Mouse (Mus musculus) frontal cortex, postnatal 25 days (tissue): ENCODE measurements around the gene Shf.

ENCODE experiments used
- DNase-seq, 2 experiments: peaks; one replicate each; pipeline ENCODE4 v3.0.0; 2022; ENCODE audit warnings: low spot score in 2 of 2

The Shf gene

DNA sequence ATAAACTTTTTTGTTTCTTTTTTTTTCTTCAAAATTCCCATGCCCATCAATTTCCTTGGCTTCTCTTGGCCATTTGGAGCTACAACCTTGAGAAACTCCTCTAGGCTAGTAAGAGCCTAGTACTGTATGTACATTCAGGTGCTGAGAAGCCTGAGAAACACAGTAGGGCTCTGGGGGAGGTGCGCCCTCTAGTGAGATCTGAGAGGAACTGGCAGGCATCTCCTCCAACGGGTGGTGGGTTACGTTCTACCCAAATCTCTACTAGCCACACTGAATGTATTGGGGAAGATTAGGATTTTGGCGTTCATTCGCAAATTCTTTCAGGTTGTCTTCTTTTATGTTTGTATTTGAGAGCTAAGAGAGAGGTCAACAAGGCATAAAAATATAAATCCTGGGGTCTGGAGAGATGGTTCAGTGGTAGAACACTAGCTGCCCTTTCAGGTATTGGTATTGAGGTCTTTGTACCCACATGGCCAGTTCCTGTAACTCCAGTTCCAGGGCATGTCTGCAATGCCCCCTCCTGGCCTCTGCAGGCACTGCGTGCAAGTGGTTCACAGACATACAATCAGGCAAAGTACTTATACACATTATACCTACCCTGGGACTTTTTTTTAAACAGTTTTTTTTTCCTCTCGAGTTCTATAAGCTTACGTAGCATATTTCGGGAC lies 66.3 kb downstream of the Shf start:
- peak; percentile 21 to 52 for DNase-seq

DNA sequence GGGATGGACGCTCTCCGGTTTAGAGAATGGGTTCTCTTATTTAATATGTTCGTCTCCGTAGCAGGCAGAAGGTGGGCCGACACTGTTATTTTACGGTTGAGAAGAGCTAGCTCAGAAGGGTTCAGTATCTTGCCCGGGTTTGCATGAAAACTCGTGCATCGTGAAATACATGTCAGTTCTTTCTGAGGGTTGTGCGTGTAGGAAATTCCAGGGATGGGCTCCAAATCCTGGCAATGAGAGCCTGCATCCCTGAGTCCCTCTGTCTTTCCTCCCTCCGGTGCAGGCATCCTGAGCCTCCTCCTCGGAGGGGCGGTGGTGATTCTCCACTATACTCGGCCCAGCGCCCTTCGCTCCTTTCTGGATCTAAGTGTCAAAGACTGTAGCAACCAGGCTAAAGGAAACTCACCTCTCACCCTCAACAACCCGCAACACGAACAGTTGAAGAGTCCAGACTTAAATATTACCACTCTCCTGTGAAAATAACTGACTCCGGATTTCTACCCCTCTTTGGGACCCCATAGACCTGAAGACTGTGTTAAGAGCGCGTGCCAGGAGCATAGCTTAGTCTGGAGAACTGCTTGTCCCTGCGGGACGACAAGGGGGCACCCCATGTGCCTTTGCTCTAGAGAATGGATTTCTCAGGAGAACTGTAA lies 66.9 kb downstream of the Shf start:
- DNase-seq = no peak

DNA sequence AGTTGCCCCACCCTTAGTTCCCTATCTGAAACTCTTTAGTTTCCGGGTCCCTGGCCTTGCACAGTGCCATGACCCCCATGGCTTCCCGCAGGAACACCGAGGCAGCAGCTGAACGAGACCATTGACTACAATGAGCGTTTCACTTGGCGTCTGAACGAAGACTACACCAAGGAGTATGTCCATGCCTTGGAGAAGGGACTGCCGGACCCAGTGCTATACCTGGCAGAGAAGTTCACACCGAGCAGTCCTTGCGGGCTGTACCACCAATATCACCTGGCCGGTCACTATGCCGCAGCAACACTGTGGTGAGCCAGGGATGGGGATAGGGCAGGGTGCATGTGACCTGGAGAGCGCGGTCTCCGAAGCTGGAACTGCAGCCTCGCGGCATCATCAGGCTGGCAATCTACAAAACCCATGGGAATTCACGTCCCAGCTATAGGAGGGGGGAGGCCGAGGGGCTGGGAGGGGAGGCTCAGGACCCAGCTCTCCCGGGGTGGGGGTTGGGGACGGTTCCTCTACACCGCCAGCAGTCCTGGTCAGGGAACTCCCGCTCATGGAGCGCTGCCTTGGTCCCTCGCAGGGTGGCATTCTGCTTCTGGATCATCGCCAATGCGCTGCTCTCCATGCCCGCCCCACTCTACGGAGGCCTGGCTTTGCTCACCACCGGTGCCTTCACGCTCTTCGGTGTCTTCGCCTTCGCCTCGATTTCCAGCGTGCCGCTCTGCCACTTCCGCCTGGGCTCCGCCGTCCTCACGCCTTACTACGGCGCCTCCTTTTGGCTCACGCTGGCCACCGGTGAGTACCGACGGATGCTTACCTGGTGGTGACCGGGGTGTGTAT lies 67.7 kb downstream of the Shf start:
- peak; percentile 9 to 11 for DNase-seq

DNA sequence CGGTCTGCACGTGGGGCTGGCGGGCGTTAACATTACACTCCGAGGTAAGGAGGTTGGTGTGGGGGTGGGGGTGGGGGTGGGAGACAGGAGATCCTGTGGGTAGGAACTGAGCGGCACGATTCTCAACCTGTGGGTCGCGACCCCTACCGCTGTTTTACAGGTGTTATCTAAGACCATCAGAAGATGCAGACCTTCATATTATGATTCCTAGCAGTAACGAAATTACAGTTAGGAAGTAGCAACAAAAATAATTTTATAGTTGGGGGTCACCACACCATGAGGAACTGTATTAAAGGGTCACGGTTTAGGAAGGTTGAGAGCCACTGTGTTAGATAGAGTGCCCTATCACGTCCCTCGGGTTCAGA lies 68.3 kb downstream of the Shf start:
- no peak for DNase-seq

DNA sequence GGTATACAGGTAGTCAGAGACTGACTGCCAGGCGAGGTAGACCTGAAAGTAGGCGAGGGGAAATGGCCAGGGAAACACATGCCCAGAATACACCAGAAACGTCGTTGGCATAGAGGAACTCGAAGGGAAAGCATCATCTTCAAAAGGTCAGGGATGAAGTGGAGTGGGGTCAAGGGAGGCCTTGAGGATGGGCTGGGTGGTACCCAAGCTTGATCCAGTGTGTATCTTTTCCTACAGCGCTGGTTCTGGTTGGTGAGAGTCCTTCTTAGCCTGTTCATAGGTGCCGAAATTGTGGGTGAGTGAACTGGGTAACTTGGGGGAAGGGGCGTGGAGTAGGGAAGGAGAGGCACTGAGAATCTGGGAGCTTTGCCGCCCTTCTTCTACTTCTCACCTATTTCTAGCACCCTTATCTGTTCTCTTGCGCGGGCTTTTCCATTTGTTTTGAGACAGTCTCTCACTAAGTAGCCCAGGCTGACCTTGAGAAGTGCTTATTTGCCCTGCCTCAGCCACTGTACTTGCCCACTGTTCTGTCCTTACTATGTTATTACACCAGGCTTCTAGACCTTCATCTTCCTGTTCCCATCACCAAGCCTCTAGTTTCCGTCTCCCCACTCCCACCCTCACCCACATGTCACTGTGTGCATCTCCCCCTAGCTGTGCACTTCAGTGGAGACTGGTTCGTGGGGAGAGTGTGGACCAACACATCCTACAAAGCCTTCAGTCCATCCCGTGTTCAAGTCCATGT lies 68.9 kb downstream of the Shf start:
- no peak for DNase-seq
